Mouse (Mus musculus) megakaryocyte, embryonic 14.5 days (primary cell): ENCODE data around the gene Efna3.

Experiments
- FLI1 ChIP-seq: IDR thresholded peaks from 2 replicates; pipeline ENCODE4 v1.6.1; 2012; ENCODE audit warnings: low read length, inconsistent platforms, mixed read lengths
- GATA1 ChIP-seq: IDR thresholded peaks from 3 replicates; pipeline ENCODE4 v1.6.1; 2012; ENCODE audit warnings: mixed read lengths, low read length, inconsistent platforms, borderline replicate concordance

- TF ChIP-seq FLI1 (no peak), GATA1 (no peak)
Observed at GRCm38 (mm10) chr3:89339416-89339815, 16.7 kb upstream of the Efna3 start.
